Mouse (Mus musculus) telencephalon, adult 2 months (tissue): ENCODE data around the gene Rnf7.

ENCODE experiments used
- DNase-seq: peaks from one replicate; pipeline ENCODE4 v3.0.0-alpha.2; 2011; ENCODE audit warnings: low read depth, low spot score

The Rnf7 gene

DNA sequence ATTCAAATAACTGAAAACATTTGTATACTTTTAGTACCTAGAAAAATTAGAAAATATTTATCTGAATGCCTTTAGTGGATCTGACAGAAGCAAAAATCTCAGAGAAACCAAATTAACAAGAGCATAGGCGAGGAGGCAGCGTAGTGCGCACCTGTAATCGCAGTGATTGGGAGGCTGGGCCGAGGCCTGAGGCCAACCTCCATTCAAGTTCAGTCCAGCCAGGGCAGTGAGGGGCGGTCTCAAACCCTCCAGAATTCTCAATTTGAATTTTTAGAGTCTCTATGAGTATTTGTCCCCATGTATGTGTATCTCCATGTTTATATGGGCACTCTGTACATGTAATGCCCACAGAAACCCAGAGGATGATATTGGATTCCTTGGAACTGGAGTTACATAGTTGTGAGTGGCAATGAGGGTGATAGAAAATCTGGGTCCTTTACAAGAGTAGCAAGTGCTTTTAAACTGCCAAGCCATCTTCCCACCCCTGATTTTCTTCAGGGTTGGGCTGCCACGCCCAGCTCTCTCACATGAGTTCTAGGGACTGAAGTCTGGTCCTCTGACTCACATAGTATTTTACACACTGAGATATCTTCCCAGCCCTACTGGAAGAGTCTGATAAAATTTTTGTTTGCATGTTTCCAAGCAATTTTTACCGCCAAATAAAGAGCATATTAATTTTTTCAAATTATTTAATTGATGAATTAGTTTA, 8.1 kb downstream of the Rnf7 start:
- DNase-seq, result no peak

DNA sequence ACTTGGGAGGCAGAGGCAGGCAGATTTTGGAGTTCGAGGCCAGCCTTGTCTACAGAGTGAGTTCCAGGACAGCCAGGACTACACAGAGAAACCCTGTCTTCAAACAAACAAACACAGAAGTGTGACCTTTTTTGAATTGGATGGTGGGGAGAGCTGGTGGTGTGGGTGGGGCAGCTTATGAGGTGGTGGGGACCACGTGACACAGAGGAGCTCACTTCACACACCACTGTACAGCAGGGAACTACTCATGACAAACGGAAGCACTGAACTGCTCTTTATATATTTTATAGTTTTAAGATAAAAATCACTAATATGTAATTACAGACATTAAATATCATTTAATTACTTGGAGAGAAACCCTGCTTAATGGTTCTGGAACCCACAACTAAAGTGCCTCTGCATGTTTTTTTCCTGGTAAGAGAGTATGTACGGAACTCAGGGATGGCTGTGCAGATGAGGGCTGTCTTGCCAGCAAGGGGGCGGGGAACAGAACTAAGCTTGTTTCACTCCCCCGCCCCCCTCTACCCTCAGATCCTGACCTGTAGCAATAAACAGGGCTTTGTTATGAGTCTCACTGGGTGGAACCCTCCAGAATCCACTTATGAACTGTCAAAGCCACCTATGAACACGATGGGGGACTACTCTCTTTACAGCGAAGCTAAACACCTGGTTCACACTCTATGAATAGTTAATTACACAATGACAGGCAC, 8.8 kb downstream of the Rnf7 start:
- DNase-seq, result peak; percentile 18

DNA sequence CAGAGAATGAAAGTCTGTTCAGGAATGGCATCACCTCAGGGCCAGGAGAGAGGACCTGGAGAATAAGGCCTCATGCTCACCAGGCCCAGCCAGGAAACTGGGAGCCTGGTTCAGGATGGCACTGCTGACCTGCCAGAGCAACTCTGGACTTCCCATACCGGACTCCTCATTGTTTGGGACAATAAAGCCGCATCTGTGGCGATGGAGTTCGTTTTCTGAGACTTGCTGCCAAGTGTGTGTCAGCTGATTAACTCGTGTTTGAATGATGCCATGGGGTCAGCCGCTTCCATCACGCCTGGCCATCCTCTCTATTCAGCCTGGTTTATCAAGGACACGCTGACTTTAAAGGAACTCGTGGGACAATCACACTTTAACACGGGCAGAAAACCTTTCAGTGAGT, 14.8 kb downstream of the Rnf7 start:
- peak; percentile 72 for DNase-seq

DNA sequence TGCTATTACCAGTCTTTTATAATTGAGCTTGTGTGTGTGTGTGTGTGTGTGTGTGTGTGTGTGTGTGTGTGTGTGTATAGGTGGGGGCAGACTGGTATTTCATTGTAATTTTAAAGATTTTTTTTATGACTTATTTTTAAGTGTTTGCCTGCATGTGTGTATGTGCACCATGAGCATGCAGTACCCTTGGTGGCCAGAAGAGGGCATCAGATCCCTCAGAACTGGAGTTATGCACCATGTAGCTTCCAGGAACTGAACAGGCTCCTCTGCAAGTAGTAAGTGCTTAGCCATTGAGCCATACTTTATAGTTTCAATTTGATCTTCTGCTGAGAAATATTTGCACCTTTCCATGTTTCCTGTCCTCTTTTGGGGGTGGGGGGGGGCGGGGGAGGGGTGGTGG, 16.9 kb downstream of the Rnf7 start:
- DNase-seq, result no peak

DNA sequence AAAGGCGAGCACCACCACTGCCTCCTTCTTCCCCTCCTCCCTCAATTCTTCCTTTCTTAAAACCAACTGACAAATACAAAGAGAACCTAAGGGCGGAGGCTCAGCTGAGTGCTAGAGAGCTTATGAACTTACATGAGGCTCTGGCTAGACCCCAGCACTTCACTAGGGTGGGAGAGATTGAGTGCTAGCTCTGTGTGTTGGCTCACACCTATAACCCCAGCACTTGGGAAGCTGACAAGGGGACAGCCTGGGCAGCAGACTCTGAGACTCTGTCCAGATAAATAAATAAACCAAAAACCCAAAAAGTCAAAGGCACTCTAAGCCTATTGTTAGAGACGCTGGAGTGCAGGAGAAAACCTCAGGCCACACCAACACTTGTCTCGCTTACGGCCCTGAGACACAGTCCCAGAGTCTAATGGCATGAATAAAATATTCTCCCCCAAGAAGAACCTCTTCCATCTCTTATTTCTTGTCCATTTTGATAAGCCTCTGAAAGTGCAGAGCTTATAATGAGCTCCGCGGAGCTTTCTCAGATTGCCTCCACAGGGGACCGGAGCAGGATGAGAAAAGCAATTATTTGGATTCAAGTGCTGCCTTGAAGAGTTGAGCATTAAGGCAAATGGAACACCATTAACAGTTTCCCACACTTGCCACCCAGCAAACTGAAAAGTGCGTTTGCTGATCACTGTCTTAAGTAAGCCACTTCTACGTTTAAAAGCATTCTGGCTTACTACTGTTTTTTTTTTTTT, 18.2 kb downstream of the Rnf7 start:
- no peak for DNase-seq

DNA sequence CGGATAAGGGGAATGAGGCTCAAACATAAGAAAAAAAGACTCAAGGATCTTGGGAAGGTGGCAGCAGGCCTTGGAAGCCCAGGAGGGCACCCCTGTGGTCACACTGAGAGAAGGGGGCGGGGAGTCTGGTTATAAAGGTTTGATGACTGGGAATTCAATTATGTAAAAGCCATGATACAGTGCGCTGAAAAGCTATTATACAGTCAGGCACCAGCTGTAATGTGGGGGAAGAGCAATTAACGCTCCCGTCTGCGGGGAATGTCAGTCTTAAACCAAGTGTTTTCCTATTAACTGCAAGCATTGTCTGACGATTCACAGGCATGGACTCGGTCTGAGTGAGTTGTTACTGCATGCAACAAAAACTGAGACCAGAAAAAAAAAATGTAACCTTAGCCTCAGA, 22.9 kb downstream of the Rnf7 start:
- DNase-seq, result no peak

DNA sequence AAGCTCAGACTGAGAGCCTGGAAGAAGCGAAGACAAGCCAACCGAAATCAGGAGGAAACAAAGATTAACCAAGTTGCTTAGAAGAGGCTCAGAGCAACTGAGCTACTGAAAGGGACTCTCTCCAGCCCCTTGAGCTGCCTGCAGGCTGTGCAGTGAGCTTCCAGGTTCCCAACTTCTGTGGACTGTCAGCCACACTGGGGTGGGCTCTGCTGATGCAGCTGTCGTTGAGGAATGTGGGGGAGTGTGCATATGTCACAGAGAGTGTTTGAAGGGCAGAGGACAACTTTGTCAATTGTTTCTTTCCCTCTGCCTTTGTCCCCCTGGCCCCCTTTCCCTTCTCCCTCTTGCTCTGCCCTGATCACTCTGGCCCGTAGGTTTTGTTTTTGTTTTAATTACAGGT, 25.5 kb downstream of the Rnf7 start:
- no peak for DNase-seq

DNA sequence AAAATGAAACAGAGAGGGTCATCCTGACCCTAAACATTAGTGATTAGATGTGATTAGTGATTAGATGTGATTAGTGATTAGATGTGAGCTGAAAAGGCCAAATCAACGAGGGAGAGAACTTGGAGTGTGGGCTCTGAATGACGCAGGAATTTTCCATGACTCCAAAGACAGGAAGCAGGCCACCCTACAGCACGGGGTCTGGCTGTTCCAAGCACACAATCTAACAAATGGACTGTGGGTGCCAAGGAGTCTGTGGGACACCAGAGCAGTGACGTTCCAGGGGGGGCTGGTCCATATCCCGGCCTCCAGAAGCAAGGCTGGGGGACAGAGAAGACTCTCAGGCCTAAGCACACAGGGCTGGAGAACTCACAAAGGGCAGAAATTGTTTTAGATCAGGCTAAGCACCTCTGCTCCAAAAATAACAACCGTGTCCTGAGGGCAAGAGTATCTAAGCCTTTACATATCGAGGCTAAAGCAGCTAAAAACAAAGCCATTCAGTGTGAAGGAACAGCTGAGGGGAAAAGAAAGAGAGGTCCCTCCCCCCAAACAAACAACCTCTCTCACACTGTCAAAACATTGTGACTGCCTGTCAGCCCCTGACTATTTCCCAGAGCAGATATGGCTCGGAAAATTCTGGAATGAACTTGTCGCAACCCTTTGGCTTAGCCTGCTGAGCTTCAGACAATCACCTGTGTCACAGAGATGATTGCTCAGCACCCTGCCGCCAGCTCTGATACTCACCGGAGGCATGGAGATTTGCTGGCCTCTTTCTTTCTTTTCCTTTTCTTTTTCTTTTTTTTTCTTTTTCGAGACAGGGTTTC, 27.4 kb downstream of the Rnf7 start:
- no peak for DNase-seq

DNA sequence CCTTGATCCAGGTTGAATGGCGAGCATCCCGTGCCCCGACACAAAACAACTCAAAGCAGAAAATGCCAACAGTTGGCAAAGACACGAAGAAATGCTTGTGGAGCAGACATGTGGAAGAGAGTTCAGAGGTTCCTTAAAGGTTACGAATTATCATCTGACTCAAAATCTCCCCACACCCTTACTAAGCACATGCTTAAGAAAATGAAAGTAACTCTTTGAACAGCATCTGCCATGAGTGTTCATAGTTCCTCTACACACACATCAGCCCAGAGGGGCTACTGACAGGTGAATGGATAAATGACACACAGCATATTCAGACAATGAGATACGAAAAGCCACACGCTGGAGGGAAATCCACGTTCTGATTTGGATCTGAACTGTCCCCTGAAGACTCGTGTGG, 29.0 kb downstream of the Rnf7 start:
- DNase-seq, result no peak

DNA sequence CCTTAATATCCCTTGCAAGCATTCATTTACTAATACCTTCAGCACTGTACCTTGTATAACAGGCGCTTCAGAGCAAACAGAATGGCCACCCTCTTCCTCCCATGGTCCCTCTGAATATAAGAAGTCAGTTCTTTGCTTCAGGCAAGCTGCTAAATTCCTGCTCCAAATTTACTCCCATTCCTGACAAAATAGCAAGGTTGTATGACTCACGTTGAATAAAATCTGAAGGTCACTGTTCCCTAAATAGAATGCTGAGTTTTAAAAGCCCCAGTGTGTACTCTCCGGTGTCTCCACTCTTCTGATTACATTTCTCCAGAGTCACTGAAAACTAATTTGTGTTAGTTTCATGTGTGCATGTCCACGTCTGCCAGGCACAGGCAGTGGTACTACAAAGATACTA, 33.1 kb downstream of the Rnf7 start:
- no peak for DNase-seq

DNA sequence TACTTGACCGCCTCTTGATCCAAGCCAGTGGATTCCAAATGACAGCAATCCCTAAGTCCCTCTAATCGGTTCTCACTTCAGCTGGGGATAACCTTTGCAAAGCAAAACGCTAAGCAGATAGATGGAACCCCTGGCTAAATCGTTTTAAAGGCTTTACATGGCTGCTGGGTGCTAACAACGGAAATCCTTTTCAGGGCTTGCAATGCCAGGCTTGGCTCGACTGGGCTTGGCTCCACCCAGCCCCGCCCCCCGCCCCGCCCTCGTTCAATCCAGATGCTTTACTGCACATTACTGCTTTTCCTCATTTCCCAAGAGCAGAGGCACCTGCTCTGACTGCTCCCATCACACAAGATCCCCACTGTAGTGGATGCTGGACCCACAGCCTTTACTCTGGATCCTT, 36.4 kb downstream of the Rnf7 start:
- DNase-seq, result no peak

DNA sequence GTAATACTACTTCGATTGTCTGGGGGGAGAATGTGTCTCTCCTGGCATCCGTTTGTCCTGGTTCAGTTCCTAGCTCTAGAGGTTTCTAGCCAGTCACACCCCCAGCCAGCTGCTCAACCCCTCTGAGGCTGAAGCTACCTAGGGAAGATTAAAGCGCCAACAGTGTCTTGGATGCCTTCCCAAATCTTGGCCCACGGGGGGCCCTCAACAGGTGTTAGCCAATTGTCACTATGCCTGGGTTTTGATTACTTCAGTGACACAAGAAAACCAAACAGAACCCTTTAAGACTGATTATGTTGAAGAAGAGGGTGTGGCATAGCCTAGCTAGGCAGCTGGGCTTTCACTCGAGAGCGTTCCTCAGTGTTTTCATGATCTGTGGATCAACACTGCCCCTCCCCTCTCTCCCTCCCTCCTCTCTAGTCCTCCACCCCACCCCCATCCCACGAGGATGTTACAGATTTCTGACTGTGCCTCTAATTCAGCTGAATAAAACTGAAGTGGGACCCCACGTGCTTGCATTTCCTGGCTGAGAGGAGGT, 40.1 kb downstream of the Rnf7 start:
- no peak for DNase-seq

DNA sequence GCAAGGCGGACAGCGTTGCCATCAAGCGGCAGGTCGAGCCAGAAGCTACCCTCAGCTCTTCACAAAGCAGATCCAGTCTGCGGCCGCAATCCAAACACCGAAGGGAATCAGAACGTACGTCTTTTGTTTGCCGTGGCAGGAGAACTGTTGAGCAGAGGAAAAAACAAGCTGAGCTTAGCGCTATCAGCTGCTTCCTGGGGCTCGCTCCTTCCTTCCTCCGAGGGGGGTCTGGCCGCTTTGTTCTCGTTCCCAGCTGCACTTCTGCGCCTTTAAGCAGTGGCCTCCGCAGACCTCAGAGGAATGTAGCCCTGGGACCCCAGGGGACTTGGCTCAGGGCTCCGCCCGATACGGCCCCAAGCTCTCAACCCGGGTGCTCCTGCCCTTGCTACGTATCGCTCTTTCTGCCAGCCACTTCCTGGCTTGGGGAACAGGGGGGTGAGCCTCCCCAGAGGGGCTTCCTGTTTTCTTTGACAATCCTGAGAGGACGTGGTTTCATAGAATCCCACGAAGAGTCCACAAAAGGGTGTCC, 40.6 kb downstream of the Rnf7 start:
- no peak for DNase-seq

DNA sequence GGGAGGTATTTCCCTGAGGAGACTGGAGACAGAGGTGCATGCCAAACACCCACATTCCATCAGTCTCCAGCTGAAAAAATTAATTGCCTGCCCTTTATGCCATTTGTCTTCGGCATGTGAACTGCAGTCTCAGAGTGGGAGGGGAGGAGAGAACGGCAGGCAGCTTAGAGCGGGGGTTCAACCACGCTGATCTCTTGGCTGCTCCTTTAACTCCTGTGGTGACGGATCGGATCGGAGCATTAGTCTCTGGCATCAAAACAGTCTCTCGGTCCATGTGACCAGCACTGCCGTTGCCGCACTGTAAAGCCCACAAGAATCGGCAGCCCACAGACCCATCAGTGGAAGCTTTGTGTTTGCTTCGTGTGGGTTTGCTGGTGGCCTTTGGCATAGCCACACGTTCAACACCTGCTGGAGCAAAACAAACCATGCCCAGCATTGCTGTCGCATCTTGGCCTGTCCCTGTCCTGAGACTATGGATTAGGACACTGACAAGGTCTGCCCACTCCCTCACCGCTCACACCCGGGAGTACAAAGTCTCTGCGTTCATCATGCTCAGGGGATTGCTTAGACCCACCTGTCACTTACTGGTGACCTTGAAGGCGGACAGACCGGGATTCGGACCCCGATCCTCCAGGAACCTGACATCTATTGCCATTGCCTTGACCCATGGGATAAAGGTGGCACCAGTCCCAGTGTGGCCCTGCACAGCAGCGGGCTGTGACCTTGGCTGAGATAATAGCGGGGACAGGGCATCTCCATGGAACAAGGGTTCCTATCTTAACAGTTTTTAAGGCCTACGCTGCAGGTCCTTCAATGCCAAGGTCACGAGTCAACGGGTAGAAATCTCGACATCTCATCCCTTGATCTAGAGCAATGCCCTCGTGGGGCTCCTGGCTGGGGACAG, 41.3 kb downstream of the Rnf7 start:
- no peak for DNase-seq

DNA sequence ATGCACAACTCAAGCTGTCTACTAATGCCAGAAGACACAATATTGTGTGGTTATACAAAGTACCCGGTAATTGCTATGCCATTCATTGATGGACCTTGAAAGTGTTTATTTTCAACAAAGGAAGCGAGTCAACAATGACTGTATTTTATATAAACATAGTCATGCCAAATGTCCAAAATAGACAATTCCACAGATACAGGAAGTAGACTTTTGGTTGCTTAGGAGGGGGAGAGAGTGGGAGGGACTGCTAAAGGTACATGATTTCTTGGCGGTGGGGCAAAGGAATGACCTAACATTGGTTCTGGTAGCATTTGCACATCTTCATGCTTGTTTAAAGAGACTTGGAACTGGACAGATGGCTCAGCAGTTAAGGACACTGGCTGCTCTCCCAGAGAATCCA, 45.9 kb downstream of the Rnf7 start:
- DNase-seq, result no peak

DNA sequence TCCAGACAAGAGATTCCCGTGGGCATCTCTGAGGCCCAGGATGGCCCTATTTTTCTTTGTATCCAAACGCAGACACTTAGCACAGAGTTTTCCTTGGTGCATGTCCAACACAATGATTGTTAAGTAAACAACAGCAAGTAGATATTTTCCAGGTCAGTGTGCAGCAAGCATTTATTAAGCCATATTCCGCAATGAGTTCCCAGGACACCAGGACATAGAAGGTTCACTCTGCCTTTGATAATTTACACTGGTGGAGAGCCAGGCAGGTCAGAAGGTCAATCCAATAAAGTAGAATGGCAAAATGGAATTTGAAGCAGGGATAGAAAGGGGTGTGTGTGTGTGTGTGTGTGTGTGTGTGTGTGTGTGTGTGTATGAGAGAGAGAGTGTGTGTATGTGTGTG, 47.4 kb downstream of the Rnf7 start:
- DNase-seq, result no peak

DNA sequence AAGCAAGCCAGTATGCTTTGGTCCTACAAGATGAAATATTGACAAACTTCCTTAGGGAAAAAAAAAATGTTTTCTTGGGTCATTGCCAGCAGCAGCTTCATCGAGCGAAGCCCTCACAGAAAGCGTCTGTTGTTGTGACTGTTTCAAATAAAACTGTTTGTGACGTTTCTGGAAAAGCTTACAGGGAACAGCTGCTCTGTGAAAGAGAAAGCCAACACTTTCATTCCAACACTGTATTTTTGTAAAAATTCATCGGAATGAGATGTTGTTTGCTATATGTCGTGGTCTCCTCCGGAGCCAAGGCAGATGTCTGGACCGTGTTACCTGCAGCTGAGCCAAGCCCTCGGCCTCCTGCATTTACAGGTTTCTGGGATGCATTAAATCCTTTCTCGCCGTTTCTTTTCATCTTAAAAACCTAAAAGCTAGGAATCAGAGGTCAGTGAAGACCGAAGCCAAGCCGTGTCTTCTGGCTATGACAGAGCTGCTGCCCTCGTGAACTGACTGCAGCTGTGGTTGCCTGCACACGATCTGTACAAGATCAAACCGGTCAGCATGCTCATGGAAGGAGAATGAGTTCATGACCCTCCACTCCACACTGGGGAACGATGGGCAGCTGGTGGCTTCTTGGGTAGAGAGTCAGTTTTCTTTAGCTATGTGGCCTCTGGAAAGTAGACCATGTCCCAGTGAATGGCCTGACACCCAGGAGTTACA, 50.0 kb downstream of the Rnf7 start:
- peak; percentile 65 for DNase-seq

DNA sequence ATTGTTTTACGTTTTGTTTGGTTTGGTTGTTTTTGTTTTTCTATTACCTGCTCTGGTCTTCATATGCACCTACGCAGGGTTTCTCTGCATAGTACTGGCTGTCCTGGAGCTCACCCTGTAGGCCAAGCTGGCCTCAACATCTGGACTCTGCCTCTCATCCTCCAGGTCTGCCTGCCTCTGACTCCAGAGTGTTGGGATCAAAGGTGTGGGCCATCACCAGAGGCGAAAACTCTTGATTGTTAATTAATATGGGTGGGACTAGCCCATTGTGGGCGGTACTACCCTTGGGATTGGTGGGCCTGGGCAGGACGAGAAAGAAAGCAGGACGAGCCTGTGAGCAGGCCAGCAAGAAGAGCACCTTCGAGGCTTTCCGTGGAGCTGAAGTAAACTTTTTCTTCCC, 54.4 kb downstream of the Rnf7 start:
- DNase-seq, result no peak
